Mouse (Mus musculus) kidney, adult 2 months (tissue): ENCODE results near the gene Oprl1.

Source experiments
- CTCF ChIP-seq: fragments of 200-500 bp; conservative IDR thresholded peaks from 2 replicates; pipeline ENCODE4 v1.5.1; 2011; ENCODE audit warnings: low read depth, mild to moderate bottlenecking, control low read depth, low read length, moderate library complexity, mixed read lengths; ENCODE audit not compliant: insufficient read depth, insufficient read length
- POLR2A ChIP-seq: fragments of 200-500 bp; IDR thresholded peaks from one replicate; pipeline ENCODE4 v1.6.1; 2011; ENCODE audit warnings: low read depth, low read length, control low read depth

DNA sequence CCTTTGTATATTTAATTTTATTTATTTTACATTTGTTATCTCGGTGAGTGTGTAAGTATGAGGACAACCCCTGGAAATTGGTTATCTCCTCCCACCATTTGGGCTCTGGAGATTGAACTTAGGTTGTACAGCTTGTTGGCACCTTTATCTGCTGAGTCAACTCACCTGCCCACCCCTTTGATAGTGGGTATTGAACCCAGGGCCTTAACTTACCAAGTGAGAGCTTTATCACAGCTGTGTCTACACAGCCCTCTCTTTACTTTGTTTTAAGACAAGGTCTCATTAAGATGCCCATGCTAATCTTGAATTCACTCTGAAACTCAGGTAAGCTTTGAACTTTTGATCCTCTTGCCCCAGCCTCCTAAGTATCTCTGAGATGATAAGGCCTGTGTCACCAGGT is 32.8 kb upstream of the Oprl1 start:
- TF ChIP-seq POLR2A (no peak), CTCF (no peak)
